Mouse (Mus musculus) urinary bladder, adult 18-20 months (tissue): Measurements from ENCODE around the gene Mylip.

Source experiments
- DNase-seq, 2 experiments: peaks; one replicate each; pipeline ENCODE4 v3.0.0; 2022; ENCODE audit warnings: low spot score in 2 of 2, mixed read lengths in 2 of 2

Mylip gene

GRCm38 (mm10) chr13:45429239-45429638 is 39.7 kb downstream of the Mylip start:
- no peak for DNase-seq

- no peak for DNase-seq
Measured at GRCm38 (mm10) chr13:45437134-45437533, 47.6 kb downstream of the Mylip start.

GRCm38 (mm10) chr13:45438853-45439252 is 49.3 kb downstream of the Mylip start:
- no peak for DNase-seq

- DNase-seq = no peak
Measured at GRCm38 (mm10) chr13:45440226-45440625, 50.7 kb downstream of the Mylip start.

DNA sequence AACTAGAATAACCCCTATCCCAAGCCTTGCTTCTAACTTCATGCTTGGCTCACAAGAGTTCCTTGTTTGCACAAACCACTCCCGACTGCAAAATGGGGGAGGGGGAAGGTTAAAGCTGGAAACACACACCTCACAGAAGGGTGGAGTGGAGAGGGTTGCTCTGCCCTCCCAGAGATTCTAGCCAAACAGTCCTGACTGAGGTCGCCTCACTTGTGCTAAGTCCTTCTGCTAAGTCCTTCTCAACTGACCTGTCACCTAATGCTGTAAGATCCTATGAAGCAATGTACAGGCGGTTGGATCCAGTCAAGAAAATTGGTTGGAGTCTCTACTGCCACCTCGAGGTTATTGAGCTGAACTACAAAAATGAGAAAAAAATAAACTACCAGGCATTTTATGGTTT is 52.9 kb downstream of the Mylip start:
- peak; percentile 25 to 28 for DNase-seq

DNA sequence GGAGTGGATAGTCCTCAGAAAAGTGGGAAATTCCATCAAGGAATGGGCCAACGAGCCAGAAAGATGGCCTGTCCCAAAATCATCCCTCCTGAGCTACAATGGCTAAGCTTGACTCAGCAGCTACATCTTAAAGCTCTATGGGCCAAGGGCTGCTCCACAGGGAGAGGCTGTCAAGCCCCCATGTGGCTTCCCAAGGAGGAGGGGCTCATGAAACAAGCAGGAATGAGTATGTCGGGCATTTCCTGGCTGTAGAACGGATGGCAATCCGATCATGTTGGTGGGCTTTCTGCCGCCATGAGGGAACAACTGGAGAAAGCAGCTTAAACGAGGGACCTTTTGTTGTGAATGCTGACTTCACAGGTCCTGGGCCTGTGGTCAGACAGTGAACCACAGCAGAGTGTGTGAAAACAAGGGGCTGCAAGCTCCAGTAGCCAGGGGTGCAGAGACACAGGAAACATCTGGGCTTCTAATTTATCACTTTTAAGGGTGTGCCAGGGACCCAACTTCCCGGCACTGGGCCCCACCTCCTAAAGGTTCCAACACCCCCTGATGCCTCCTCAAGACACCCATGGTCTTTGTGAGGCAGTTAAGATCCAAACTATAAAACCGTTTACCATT is 53.5 kb downstream of the Mylip start:
- DNase-seq = no peak

DNA sequence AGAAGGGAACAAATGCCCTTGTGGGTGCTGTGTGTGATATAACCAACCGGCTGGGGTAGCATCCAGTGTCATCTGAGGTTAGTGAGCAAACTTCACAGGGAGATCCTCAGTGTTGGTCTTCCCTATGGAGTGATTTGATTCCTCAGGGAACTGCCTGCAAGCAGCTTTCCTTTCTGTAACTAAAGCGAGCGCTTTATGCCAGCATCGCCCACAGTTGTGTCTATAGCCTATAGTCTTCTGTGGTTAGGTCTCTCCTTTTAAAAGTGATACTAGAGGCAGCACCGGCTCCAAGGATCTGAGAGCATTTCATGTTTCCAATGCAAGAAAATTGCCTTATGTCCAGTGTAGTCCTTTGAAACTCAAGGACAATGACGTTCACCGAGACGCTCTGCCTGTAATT is 54.7 kb downstream of the Mylip start:
- no peak for DNase-seq

DNA sequence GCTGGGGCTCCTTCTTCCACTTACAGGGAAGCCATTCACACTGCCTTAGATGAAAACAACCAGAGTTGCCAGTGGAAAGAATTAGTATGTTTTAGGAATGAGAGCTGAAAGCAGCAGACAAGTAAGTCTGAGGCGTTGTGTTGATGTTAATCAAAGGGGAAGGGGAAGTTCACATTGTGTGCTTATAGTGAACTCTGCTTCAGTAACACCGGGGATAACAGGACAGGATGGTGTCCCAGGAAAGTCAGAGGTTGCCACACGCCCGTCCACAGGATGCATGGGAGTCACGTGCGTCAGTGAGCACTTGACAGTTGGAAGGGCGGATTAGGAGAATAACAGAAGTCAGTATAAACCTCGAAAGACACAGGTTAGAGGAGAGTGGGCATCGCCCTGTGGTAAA is 55.1 kb downstream of the Mylip start:
- no peak for DNase-seq

DNA sequence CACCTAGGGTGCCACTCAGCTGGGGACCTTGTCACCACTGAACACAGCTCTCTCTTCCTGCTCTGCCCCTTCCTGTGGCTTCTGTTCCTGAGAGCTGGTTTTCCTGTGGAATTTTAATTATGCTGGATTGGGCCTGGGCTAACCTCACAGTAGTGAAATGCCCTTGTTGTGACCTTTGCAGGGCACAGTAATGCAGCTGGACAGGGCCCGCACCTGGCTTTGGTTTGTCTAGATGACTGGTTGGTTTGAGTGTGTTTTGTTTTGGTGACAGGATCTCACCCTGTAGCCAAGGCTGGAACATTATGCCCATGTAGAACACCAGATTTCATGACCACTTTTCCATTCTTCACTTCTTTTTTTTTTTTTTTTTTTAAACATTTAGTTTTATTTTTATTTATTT is 57.1 kb downstream of the Mylip start:
- DNase-seq = no peak

- no peak for DNase-seq
Measured at GRCm38 (mm10) chr13:45452437-45452836, 62.9 kb downstream of the Mylip start.

DNA sequence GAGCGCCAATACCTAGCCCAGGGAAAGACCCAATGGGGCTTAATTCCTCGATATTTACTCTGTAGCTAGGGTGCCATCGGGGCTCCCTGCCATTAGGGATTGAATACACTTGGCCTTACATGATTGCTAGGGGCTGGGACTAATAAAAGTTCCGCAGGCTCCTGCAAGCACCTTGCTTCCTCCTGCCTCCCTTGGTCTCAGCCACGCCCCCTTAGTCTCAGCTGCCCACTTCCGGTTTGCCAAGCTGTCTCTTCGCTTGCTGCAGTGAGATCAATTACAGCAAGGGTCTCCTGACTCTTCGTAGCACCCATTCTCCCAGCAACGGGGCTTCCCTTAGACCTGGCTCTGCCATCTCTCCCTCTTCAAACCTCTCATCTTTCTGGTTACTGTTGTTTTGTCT is 63.5 kb downstream of the Mylip start:
- no peak for DNase-seq

DNA sequence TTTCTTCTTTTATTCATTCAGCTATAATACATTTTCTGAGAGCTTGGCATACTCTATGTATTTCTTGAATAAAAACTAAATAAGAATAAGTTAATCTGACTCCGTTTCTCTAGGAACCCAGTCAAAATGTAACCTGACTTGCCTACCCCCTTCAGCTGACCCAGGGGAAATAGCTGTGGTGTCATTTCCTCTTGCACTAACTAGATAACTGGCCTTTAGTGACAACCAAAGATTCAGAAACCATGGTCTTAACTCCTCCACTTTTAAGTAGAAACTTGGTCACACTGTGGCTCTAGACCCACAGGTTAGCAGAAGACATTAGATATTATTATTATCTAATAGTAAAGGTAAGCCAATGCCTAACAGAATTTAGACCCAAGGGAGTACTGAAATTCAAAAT is 64.5 kb downstream of the Mylip start:
- no peak for DNase-seq

- no peak for DNase-seq
Measured at GRCm38 (mm10) chr13:45454641-45455040, 65.1 kb downstream of the Mylip start.

DNA sequence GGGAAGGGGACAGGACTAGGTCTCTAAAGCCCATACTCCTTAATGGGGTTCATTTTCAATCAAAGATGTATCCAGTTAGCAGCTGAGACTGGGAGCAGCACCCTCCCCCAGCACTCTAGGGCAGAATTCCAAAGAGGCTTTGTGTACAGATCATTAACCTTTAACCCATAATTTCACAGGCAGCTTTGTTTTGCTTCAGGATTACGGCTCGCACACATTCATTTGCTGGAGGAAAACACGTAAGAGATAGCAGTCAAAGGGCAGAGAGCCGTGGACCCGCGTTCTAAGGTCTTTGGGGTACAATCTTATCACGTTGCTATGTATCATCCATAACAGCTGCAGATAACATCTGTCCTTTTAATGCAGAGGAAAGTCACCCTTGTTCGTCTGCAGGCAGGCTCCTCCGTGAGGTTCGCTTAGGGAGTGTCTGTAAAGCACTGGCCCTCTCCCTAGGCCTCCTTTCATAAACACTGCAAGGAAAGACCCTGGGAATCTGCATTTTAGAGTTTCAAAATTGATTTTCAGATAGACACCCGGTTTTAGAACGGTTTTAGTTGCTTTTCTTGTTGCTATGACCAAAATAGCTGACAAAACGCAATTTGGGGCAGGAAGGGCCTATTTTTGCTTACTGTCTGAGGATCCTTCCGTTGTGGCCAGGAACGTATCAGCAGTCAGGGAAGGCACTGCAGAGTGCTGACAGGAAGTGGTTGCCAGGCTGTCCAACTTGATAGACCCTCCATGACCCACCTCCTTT is 65.7 kb downstream of the Mylip start:
- no peak for DNase-seq

GRCm38 (mm10) chr13:45455862-45456192 is 66.3 kb downstream of the Mylip start:
- no peak for DNase-seq

GRCm38 (mm10) chr13:45457459-45457858 is 67.9 kb downstream of the Mylip start:
- DNase-seq = no peak

DNA sequence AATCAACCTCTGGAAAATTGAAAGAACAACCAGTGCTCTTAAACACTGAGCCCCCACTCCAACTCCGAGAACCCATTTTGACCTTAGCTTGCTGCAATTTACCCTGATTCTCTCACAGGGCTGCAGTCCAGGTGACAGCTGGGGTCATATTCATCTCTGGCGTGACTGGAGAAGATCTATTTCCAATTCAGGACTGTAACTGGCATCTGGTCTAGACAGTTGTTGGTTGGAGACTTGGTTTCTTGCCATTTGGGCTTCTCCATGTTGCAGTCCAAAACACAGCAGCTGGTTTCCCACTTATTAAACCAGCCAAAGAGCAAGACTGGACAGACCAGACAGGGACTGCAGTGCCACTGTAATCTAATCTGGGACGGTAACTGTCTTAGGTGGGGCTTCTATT is 70.6 kb downstream of the Mylip start:
- no peak for DNase-seq

- no peak for DNase-seq
Measured at GRCm38 (mm10) chr13:45461370-45461958, 71.9 kb downstream of the Mylip start.
